Mouse (Mus musculus) kidney, adult 9 months (tissue): ENCODE measurements around the gene Stk39.
A peak's percentile ranks its signal among the peaks of the same experiment; 100 is the strongest.

ENCODE experiments used
- DNase-seq: peaks from one replicate; pipeline ENCODE4 v3.0.0; 2022

Gene Stk39

GRCm38 (mm10) chr2:68379631-68380030 is 92.4 kb downstream of the Stk39 start:
- no peak for DNase-seq

GRCm38 (mm10) chr2:68378319-68378718 is 93.7 kb downstream of the Stk39 start:
- DNase-seq: no peak

- DNase-seq: peak; percentile 75
Observed at GRCm38 (mm10) chr2:68377251-68377681, 94.8 kb downstream of the Stk39 start.

- DNase-seq: peak; percentile 73
Observed at GRCm38 (mm10) chr2:68376660-68377059, 95.4 kb downstream of the Stk39 start.

GRCm38 (mm10) chr2:68374202-68374601 is 97.9 kb downstream of the Stk39 start:
- no peak for DNase-seq

GRCm38 (mm10) chr2:68371912-68372311 is 100.2 kb downstream of the Stk39 start:
- DNase-seq: no peak

GRCm38 (mm10) chr2:68370326-68370725 is 101.7 kb downstream of the Stk39 start:
- no peak for DNase-seq

- DNase-seq: no peak
Observed at GRCm38 (mm10) chr2:68369080-68369479, 103.0 kb downstream of the Stk39 start.

GRCm38 (mm10) chr2:68367944-68368343 is 104.1 kb downstream of the Stk39 start:
- no peak for DNase-seq

GRCm38 (mm10) chr2:68366897-68367193 is 105.2 kb downstream of the Stk39 start:
- no peak for DNase-seq

- no peak for DNase-seq
Observed at GRCm38 (mm10) chr2:68366091-68366896, 105.8 kb downstream of the Stk39 start.

- DNase-seq: peak; percentile 36
Observed at GRCm38 (mm10) chr2:68365504-68365903, 106.6 kb downstream of the Stk39 start.

- DNase-seq: peak; percentile 73
Observed at GRCm38 (mm10) chr2:68364181-68364900, 107.7 kb downstream of the Stk39 start.

GRCm38 (mm10) chr2:68363159-68363558 is 108.9 kb downstream of the Stk39 start:
- DNase-seq: no peak

- no peak for DNase-seq
Observed at GRCm38 (mm10) chr2:68361701-68362100, 110.4 kb downstream of the Stk39 start.

- peak; percentile 80 for DNase-seq
Observed at GRCm38 (mm10) chr2:68350621-68351020, 121.4 kb downstream of the Stk39 start.

GRCm38 (mm10) chr2:68349593-68350383 is 122.3 kb downstream of the Stk39 start:
- peak; percentile 83 for DNase-seq

- DNase-seq: no peak
Observed at GRCm38 (mm10) chr2:68348966-68349365, 123.1 kb downstream of the Stk39 start.

GRCm38 (mm10) chr2:68346606-68347237 is 125.3 kb downstream of the Stk39 start:
- no peak for DNase-seq

GRCm38 (mm10) chr2:68345269-68345668 is 126.8 kb downstream of the Stk39 start:
- DNase-seq: no peak

GRCm38 (mm10) chr2:68343751-68344150 is 128.3 kb downstream of the Stk39 start:
- DNase-seq: peak; percentile 56

GRCm38 (mm10) chr2:68342122-68342646 is 129.9 kb downstream of the Stk39 start:
- DNase-seq: peak; percentile 86

GRCm38 (mm10) chr2:68336913-68337312 is 135.2 kb downstream of the Stk39 start:
- DNase-seq: no peak
